Mouse (Mus musculus) adrenal gland, postnatal 25 days (tissue): ENCODE measurements at regions not wholly inside any gene's neighbourhood (a gene's known extent, or its start where the extent isn't known, plus 50 kb on each side); places are given as distances from the start of the nearest gene placed in this dataset.
A peak's percentile ranks its signal among the peaks of the same experiment; 100 is the strongest.
"Not testable (repeated sequence)": the region's sequence is repeated elsewhere in the genome, so short reads cannot be mapped to it uniquely, and the experiment has no call there.

Source experiments
- DNase-seq: peaks from one replicate; pipeline ENCODE4 v3.0.0; 2021; ENCODE audit warnings: mixed read lengths

DNA sequence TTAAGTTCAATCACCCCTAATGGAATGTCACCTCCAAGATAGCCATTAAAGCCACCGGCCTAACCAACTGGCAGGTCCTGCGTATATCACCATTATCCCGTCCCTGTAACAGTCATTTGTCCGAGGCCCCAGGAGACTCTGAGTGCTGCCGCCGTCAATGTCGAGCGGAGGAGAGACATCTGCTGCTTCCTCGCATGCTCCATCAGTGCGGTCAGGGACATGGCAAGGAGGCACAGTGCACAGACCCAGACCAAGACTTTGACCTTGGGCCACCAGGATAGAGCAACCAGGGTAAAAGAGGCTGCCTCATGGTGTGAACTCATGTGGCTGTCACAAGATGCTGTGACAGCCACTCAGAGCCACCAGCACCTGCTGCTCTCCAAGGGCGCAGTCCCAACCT lies 172.9 kb downstream of the Tomm20 start:
- no peak for DNase-seq

DNA sequence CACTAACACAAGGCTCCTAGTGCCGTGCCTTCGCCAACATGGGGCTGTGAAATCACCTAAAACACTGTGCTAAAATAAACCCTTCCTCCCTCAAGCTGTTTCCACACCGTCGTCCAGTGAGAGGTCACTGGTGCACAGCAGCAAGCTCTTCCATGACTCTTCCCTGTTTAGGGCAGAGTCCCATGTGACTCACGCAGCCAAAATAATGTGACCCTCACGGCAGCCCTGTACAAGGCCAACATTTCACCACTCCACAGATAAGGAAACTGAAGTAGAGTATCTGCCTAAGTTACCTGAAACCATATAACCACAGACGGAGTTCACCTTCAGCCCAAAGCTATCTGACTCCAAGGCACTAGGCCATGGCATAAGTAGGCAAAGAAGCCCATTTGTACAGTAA lies 173.4 kb downstream of the Tomm20 start:
- DNase-seq, result peak; percentile 24

DNA sequence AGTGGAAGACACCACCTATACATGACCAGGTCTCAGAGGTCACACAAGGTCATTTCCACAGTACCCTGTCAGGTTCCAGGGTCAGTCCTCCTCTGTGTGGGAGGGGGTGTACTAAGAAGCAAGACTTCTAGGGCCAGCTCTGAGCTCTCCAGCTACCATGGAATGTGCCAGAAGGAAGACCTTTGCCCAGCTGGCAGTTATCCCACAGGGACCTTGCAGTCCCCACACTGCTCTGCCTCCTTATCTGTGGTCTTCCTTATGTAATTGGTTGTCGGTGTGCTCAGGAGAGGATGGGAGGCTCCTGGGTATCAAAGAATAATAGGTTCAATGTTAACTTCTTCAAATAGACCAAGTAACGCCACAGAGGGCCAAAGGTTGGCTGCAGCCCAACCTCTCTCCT lies 175.3 kb downstream of the Tomm20 start:
- not testable (repeated sequence) for DNase-seq

DNA sequence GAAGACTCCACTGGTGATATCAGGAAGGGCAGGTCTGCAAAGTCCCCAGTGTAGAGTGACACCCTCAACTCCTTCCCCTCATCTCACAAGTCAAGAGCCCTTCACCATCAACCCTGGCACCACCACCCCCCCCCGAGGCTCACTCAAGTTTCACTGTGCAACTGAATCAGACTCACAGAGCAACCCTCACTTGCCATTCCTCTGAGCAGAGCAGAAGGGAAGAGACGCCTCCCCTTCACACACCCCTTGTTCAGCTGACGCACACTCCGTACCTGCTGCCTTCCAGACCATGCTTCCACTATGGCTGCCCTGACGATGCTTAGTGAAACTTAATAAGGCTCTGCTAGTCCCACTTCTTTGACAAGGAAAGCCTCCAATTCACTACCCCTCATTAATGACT lies 174.4 kb upstream of the Irf2bp2 start:
- no peak for DNase-seq

DNA sequence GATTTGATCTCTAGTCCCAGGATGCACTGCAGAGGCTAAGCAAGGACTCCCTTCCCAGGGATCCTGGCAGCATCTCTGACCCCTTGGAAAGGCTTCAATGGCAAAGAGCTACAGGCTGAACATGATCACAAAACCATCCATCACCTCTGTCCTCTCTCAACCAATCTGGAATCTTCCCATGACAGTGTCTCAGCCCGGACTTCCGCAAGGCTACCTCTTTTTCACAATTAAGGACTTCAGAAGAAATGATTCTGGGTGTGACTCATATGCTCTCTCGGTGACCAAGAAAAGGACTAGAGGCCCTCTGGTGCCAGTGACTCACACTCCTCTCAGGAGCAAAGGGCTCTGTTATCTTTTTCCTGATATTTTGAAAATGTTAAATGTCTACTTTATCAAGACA lies 173.6 kb upstream of the Irf2bp2 start:
- DNase-seq, result peak; percentile 64

DNA sequence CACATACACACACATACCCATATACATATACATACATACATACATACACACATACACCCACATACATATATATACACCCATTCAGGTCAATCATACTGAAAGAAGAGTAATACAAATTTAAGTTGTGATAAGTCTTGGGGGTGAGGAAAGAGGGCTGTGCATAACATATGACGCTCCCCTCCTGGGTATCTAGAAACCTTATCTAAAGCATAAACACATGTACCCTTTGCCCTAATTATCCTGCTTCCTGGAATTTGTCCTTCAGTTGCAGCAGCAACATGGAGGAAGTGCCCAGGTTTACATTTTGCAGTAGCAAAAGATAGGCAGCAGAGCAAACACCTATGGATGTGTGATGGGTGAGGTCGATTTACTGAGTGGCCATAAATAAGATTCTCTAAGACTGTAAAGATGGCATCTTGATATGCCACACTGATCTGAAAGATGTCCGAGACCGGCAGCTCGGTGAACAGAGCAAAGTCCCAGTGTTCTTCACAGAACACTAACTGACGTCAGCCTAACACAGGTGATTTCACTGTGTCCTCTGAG lies 172.0 kb upstream of the Irf2bp2 start:
- no peak for DNase-seq

DNA sequence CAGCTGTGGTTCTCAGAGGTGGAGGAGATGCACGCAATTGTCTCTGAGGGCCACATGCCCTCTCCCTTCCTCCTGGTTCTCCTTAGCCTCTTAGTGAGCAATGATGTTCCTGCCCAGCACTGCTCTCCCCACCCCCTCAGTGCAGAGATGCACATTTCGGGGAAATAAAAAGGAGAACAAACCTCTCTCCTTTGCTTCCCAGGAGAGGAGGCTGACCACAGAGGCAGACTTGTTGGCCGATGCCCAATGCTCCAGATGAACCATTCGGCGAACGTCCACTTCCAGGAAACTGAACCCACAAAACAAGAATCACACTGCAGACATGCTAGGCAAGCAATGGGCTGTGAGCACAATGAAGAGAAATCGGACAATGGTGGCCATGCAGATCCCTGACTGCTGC lies 169.8 kb upstream of the Irf2bp2 start:
- no peak for DNase-seq

DNA sequence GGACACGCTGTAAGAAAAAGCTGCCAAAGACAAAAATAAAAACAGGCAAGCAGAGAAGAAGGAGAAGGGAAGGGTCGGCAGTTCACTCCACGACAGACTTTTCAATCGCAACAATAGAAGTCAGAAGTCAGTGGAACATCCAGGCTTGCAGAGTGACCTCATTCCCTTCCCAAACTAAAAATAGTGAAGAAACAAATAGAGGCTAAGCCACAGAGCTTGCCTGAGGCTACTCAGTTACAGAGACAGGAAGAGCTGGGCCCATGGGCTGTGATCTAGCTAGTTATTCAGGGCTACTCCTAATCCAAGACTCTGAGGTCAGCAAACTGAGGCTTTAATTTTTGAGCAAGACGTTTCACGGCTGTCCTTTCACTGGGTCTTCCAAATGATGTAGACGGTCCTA lies 165.9 kb upstream of the Irf2bp2 start:
- DNase-seq, result no peak

DNA sequence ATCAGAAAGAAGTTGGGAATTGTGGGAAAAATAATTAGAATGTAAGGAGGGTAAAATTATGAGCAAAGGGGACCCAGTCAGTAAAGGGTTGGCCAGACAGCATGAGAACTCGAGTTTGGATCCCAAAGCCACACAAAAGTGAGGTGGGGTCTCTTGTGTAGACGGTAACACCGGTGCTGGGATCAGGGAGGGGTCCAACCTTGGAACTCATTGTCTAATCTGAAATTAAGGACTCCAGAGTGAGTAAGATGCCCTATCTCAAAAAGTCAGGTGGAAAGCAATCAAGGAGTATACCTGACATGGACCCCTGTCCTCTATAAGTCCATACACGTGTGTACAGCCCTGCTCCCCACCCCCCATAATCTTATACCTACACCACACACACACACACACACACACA lies 165.2 kb upstream of the Irf2bp2 start:
- no peak for DNase-seq

DNA sequence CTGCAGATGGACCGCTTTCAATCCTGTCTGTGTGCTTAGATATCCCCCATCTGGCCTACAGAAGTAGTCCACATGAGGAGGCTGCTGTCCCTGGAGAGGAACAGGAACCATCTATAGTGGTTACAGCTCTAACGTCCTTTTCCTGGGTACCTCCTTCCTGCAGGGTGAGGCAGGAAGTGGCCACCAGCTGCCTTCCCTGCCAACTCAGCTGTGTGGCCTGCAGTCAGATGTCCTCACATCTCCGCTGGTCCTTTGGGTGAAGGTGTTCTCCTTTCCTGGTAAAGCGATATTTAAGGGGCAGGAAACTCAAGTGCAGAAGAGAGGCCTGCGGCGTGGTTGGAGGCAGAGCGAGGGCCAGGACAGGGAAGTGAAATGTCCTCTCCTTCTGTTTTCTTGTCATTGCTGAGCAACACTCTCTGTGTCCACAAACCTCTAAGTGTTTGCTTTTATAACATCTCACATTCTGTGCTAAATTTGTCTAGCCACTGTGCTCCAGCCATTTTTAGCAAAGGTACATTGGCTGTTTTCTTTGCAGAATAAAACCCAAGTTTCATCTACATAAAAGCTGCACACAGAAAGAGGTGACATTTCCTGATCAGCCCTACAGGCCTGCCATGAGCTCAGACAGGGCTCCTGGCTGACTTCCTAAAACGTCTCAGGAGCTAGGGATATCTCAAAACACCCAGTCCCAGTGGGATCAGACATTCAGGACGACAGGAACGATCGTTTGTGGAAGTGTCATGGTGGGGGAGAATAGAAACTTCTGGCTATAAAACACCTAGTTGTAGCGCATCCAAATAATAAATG lies 164.4 kb upstream of the Irf2bp2 start:
- no peak for DNase-seq

DNA sequence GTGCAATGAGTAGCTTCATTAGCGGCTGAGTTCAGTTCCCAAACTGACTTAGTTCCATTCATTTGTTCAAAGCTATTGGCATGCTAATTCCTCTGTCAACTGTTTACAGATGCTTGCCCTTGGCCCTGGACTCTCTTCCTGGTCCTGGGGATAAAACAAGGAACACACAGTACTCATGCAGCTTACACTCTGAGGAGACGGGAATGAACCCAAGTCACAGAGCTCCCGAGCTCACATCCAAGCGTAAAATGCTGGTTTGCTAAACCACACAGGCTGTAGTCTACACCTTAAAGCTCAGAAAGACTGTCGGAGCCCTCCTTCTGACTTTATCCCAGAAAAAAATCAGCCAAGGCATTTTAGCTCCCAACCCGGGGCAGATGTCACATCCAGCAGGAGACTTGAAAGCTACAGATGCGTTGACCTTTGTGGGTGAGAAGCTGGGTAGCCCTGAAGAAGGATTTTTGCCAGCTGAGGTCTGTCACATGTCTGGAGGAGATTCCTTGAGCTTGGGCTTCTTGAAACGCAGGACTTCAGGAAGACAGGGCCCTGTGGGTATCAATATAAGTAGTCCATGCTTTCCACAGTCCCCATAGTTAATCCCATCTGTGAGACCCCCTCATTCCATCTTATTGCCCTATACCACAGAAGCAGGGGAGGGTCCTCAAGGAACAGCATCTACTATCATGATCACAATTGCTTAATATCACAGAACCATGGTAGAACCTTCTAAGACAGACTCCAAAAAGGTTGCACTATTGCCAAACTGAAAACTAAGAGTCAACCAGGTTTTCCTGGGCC lies 162.7 kb upstream of the Irf2bp2 start:
- DNase-seq, result no peak

DNA sequence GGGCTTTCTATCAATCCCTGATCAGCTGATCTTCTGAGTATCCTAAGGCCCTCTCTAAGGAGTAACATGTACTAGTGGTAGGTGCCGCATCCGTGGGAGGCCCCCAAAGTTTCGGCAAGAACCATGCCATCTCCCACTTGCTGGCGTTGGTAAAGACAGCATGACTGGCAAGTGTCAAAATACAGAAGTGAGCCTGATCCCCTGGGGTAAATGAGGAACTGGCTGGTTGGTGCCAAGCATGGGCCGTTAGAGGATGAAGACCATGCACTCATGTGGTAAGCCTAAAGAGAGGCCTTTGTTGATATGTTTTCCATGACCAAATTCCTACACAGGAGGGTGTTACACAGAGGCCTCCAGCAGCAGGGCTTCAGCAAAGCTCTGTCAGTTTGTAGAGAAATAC lies 161.9 kb upstream of the Irf2bp2 start:
- no peak for DNase-seq

DNA sequence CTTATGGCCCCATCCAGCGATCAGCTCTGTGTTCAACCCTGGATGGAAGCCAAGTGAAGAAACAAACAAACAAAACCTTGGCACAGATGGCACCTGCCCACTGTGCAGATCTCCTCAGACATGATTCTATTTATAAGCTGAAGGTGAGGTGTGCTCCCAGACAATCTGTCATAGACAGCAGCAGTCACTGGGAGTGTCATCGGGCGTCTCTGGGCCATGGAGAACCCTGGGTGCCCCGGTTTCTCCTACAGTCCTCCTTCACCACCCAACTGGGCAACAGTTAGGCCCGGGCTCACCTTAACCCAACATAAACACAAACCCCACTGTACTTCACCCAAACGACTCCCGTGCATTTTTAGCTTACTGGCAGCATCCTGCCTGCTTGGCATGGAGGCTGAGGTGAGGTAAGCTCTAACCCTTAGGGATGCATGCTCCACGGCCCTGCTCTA lies 160.6 kb upstream of the Irf2bp2 start:
- DNase-seq, result no peak

DNA sequence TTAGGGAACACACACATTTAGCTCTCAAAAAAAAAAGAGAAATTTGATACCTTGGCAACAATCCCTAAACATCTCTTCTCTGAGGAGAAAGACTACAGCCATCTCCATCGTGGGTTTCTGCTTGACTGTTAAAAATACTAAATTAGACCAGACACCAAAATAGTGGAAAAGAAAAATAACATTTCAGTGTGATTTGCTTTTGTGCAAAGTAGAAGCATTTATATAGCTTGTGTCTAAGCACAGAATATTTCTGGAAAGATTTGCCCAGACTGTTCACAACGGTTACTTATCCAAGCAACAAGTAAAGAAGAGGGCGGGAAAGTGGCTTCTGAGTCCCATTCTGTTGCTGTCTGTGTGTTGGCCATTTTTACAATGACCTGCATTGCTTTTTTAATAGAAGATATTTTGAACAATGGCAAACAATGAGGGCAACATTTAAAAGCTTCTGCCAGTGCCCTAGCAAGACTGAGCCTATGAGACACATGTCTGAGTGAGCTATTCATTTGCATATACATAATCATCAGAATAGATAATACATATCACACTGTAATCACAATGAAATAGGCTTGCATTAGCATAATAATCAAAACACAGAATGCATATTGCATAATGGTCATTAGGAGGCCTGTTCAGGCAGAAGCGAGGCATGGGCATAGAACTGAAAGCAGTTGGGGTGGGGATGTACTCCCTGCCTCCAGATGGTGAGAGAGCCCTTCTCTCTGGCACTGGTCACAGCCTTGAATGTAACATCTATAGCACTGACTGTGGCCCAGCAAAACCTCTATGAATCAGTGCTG lies 159.5 kb upstream of the Irf2bp2 start:
- no peak for DNase-seq

DNA sequence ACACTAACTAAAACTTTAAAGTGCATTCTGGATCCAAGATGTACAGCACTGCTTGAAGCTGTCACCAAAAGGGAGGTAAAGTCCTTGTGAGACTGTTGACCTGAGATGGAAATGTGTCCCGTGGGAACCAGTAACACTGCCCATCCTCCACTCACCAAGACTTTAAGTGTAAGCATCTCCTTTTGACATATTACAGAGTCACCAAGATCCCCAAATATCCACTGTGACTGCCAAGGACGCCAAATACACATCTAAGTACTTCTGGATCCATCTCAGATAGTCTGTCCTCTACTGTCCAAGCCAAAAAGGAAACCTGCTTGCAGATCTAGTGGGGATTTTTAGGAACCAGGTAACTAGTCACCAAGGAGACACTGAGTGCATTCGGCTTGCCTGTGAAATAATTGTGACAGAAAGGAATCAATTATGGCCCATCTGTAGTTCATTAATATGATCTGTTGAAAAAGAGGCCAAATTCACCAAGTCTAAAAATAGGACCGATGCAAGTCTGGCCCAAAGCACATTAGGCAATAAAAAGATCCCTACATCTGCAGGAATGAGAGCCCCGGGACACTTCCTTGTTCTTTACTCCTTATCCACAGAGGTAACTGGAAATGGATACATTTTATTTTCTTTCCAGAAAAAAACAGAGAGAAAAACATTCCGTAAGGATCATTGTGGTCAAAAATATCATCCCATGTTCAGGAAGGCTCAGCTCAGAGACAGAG lies 157.8 kb upstream of the Irf2bp2 start:
- DNase-seq, result no peak

DNA sequence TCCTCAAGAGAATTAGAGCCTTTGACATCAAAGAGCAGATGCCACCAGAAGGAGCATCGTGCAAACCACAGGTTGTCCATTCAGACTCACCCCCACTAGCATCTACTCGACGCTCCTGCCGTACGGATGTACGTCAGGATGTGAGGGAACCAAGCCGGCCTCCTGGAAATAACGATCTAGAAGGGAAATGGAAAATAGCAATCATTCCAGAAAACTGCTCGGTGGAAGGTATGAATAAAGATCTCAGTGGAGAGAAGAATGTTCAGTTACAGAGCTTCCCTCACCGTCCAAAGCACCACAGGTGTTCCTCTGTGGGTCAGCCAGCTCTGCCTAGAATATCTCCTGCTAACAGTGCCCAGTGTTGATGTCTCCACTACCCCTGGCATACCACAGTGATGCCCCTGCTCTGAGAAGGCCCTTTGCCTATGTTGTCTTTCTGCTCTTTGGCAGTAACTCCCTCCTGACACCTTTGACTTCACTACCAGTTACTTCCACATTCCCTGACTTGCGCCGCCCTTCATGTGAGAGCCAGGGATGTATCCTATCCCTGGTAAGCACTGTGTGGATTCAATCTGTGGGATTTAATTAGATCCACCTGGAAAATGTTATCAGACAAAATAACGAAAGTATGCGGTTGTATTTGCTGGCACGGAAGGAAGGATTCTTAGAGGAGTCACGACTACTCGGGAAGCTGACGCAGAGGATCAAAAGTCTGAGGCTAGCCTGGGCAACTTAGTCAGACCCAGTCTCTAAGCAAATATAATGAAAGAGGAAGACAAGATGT lies 152.4 kb upstream of the Irf2bp2 start:
- DNase-seq, result no peak

DNA sequence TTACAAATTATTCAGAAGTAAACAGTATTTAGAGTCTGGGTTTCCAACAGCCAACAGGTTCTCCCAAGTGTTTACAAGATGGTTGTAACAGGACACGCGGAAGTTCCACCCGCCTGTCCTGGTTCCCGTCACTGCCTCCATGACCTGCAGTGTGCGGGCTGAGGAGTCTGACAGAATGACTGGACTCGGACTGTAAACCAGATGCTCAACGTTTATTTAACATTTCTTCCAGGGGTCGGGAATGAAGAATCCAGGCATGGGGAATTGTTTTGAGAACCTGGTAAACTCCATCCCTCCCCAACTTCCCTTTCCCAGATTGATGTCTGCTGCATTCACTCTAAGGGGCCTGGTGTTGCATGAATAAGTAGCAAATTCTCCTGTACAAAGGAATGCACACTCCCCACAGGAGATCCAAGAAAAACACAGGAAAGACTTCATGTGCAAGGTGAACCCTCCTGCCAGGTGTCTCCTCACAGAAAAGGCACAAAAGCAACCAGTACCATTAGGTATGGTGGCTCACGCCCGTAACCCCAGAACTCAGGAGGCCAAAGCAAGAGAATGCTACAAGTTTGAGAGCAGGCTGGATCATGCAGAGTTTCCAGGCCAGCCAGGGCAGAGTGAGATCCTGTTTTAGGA lies 151.1 kb upstream of the Irf2bp2 start:
- DNase-seq, result no peak

DNA sequence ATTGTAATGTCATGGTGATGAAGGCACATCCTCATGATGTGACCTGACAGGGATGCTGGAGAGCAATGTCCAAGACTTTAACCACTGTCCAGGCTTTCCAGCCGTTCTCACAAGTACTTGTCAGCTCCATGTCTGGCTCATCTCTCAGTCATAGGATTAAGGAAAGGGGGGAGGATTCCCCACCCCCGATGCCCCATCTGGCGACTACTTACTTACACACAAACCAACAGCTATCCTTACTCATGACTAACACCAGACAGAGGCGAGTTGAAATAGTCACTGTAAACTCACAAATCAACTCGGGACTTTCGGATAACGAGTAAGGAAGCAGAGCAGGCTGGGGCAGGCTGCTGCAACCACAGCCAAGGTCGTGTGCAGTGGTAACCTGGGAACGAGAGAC lies 149.5 kb upstream of the Irf2bp2 start:
- DNase-seq, result no peak

DNA sequence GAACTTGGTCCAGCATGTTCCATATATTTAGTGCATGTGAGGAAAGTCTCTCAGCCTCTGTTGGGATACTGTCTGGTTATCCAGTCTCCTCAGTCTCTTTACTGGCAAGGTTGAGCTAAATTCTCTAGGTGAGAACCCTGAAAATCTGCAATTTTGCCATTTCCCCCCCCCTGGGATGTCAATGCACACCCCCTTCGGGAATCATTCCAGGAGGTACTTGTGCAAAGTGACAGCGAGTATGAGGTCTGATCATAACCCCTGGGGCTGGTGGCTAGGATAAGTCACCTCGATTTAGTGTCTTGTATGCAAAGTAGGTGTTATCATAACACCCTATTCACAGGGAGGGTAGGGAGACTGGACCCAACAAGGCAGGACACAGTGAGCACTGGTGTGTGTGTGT lies 148.3 kb upstream of the Irf2bp2 start:
- DNase-seq, result no peak

DNA sequence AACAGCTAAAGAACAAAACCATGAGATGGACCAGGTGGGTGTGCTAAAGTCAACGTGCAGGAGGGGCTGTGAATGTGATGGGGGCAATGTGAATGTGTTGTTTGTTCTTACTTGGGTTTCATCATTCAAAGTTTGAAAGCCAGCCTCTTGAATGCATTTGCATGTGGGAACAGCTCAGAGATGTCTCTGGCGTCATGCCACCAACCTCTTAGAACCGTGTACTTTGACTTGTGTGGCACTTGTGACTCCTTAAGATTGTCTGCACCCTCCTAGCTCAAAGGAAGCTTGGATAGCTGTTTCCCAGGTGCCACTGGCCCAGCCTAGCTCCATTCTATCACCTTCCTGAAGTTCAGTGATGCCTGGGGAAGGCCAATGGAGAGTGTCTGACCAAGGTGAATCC lies 147.2 kb upstream of the Irf2bp2 start:
- DNase-seq, result no peak

DNA sequence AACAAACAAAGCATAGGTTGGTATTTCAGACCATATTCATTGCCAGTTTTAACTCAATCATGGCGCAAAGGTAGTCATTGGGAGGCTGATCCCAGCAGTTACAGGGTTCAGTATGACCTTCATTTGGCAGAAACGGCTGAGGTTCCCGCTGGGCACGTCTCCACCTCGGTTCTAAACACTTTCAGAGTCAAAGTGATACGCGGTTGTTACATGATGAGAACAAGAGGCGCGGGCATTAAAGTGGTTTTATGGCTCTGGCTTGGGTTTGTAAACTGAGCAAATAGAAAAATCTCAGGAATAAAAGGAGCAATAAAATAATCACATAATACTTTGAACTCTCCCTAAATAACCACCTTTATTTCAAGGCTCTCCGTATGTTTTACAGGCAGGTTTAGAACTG lies 146.0 kb upstream of the Irf2bp2 start:
- no peak for DNase-seq
